Mouse (Mus musculus): ENCODE data around the gene Nup98. TPM values are rescaled to one million over a fixed set of nuclear protein-coding genes. Genes with fewer than 3 reads are reported as not detected.
A peak's percentile ranks its signal among the peaks of the same experiment; 100 is the strongest.

Nup98 gene
- polyA plus RNA-seq, 1 experiment from 2014 or later, result 49.7 TPM

- Histone ChIP-seq H3K36me3 (peaks cover 92% of the 10 kb centered on the region), H3K27me3 (ENCODE audit: low read depth, poor library complexity, severe bottlenecking) (no peaks in the 10 kb centered on the region), H3K4me1 (no peaks in the 10 kb centered on the region), H3K9me3 (replicated peaks) (no peaks in the 10 kb centered on the region), H3K27ac (no peak overlapping the region), H3K4me3 (no peak overlapping the region)
- DNase-seq (ENCODE audit: low spot score), result no peak
Observed at GRCm38 (mm10) chr7:102170300-102170699, 39.7 kb downstream of the Nup98 start.

- Histone ChIP-seq H3K27me3 (ENCODE audit: low read depth, poor library complexity, severe bottlenecking) (no peaks in the 10 kb centered on the region), H3K9me3 (replicated peaks) (no peaks in the 10 kb centered on the region), H3K27ac (no peak overlapping the region), H3K36me3 (peaks cover 96% of the 10 kb centered on the region), H3K4me3 (no peak overlapping the region), H3K4me1 (no peaks in the 10 kb centered on the region)
- WGBS, result 97% methylated on average over 5 of the region's 5 CpGs
- DNase-seq (ENCODE audit: low spot score), result no peak
Observed at GRCm38 (mm10) chr7:102153691-102154090, 56.3 kb downstream of the Nup98 start.

- H3K27me3 ChIP-seq (ENCODE audit: low read depth, poor library complexity, severe bottlenecking), result no peaks in the 10 kb centered on the region
- 96% methylated on average over 5 of the region's 5 CpGs for WGBS
- no peak for DNase-seq (ENCODE audit: low spot score)
- H3K4me3 ChIP-seq, result no peak overlapping the region
- no peak overlapping the region for H3K27ac ChIP-seq
- no peaks in the 10 kb centered on the region for H3K4me1 ChIP-seq
- H3K9me3 ChIP-seq (replicated peaks), result no peaks in the 10 kb centered on the region
- H3K36me3 ChIP-seq, result peaks cover 96% of the 10 kb centered on the region
Observed at GRCm38 (mm10) chr7:102137898-102138297, 72.1 kb downstream of the Nup98 start.

- no peaks in the 10 kb centered on the region for H3K9me3 ChIP-seq (replicated peaks)
- no peak overlapping the region for H3K4me3 ChIP-seq
- no peak overlapping the region for H3K27ac ChIP-seq
- no peaks in the 10 kb centered on the region for H3K4me1 ChIP-seq
- WGBS, result 87% methylated on average over 1 of the region's 1 CpGs
- no peaks in the 10 kb centered on the region for H3K27me3 ChIP-seq (ENCODE audit: low read depth, poor library complexity, severe bottlenecking)
- DNase-seq (ENCODE audit: low spot score), result peak; percentile 59
- peaks cover 98% of the 10 kb centered on the region for H3K36me3 ChIP-seq
Observed at GRCm38 (mm10) chr7:102137464-102137863, 72.5 kb downstream of the Nup98 start.

- Histone ChIP-seq H3K27ac (no peak overlapping the region), H3K36me3 (peaks cover 96% of the 10 kb centered on the region), H3K4me3 (no peak overlapping the region), H3K27me3 (ENCODE audit: low read depth, poor library complexity, severe bottlenecking) (no peaks in the 10 kb centered on the region), H3K4me1 (no peaks in the 10 kb centered on the region), H3K9me3 (replicated peaks) (no peaks in the 10 kb centered on the region)
- no peak for DNase-seq (ENCODE audit: low spot score)
- WGBS, result 89% methylated on average over 4 of the region's 4 CpGs
Observed at GRCm38 (mm10) chr7:102132395-102132794, 77.6 kb downstream of the Nup98 start.

GRCm38 (mm10) chr7:102120326-102120725, 89.7 kb downstream of the Nup98 start:
- peaks cover 72% of the 10 kb centered on the region for H3K36me3 ChIP-seq
- no peaks in the 10 kb centered on the region for H3K4me1 ChIP-seq
- H3K27ac ChIP-seq, result no peak overlapping the region
- no peaks in the 10 kb centered on the region for H3K9me3 ChIP-seq (replicated peaks)
- no peak overlapping the region for H3K4me3 ChIP-seq
- DNase-seq (ENCODE audit: low spot score), result no peak
- no peaks in the 10 kb centered on the region for H3K27me3 ChIP-seq (ENCODE audit: low read depth, poor library complexity, severe bottlenecking)
- 96% methylated on average over 10 of the region's 10 CpGs for WGBS

- no peaks in the 10 kb centered on the region for H3K4me1 ChIP-seq
Observed at GRCm38 (mm10) chr7:102117382-102117781, 92.6 kb downstream of the Nup98 start.

GRCm38 (mm10) chr7:102116579-102117331, 93.2 kb downstream of the Nup98 start, which contains the start of gene Chrna10:
Gene Chrna10 (minus strand): TSS chr7:102116828.
- H3K4me1 ChIP-seq, result no peaks in the 10 kb centered on the region
- no peak within 1 kb of the TSS for H3K27ac ChIP-seq
- DNase-seq (ENCODE audit: low spot score), result no peak
- no peaks in the 10 kb centered on the region for H3K27me3 ChIP-seq (ENCODE audit: low read depth, poor library complexity, severe bottlenecking)
- H3K36me3 ChIP-seq, result peaks cover 37% of the 10 kb centered on the region
- H3K9me3 ChIP-seq (replicated peaks), result no peaks in the 10 kb centered on the region
- WGBS, result 55% methylated on average over 7 of the region's 7 CpGs
- H3K4me3 ChIP-seq, result no peak within 1 kb of the TSS

More at GRCm38 (mm10) chr7:102117382-102117781, 92.6 kb downstream of the Nup98 start:
- no peak overlapping the region for H3K27ac ChIP-seq
- H3K36me3 ChIP-seq, result peaks cover 43% of the 10 kb centered on the region
- 77% methylated on average over 6 of the region's 6 CpGs for WGBS
- no peaks in the 10 kb centered on the region for H3K27me3 ChIP-seq (ENCODE audit: low read depth, poor library complexity, severe bottlenecking)
- no peaks in the 10 kb centered on the region for H3K9me3 ChIP-seq (replicated peaks)
- DNase-seq (ENCODE audit: low spot score), result no peak
- H3K4me3 ChIP-seq, result no peak overlapping the region

GRCm38 (mm10) chr7:102113151-102113729, 96.7 kb downstream of the Nup98 start:
- Histone ChIP-seq H3K27ac (no peak overlapping the region), H3K9me3 (replicated peaks) (no peaks in the 10 kb centered on the region), H3K4me3 (no peak overlapping the region), H3K36me3 (peaks cover 3% of the 10 kb centered on the region), H3K27me3 (ENCODE audit: low read depth, poor library complexity, severe bottlenecking) (0 out of 2 replicates have a peak, but pooled peaks cover 3% of the 10 kb centered on the region), H3K4me1 (no peaks in the 10 kb centered on the region)
- no peak for DNase-seq (ENCODE audit: low spot score)
- WGBS, result 80% methylated on average over 45 of the region's 45 CpGs

GRCm38 (mm10) chr7:102109746-102110145, 100.2 kb downstream of the Nup98 start:
- Histone ChIP-seq H3K9me3 (replicated peaks) (no peaks in the 10 kb centered on the region), H3K4me1 (peaks cover 12% of the 10 kb centered on the region), H3K4me3 (no peak overlapping the region), H3K36me3 (no peaks in the 10 kb centered on the region), H3K27ac (no peak overlapping the region), H3K27me3 (ENCODE audit: low read depth, poor library complexity, severe bottlenecking) (0 out of 2 replicates have a peak, but pooled peaks cover 21% of the 10 kb centered on the region)
- no peak for DNase-seq (ENCODE audit: low spot score)
- WGBS, result 93% methylated on average over 4 of the region's 4 CpGs

- H3K27me3 ChIP-seq (ENCODE audit: low read depth, poor library complexity, severe bottlenecking), result 0 out of 2 replicates have a peak, but pooled peaks cover 21% of the 10 kb centered on the region
- no peak within 1 kb of the TSS for H3K27ac ChIP-seq
- no peak for DNase-seq (ENCODE audit: low spot score)
- H3K9me3 ChIP-seq (replicated peaks), result no peaks in the 10 kb centered on the region
- H3K4me1 ChIP-seq, result peaks cover 12% of the 10 kb centered on the region
- 82% methylated on average over 7 of the region's 7 CpGs for WGBS
- no peaks in the 10 kb centered on the region for H3K36me3 ChIP-seq
- no peak within 1 kb of the TSS for H3K4me3 ChIP-seq
Observed at GRCm38 (mm10) chr7:102109171-102109570, 100.8 kb downstream of the Nup98 start, which contains the start of gene Art5. Gene Art5 (minus strand): TSS chr7:102109489.

- Histone ChIP-seq H3K9me3 (replicated peaks) (no peaks in the 10 kb centered on the region), H3K27ac (no peak overlapping the region), H3K4me1 (peaks cover 12% of the 10 kb centered on the region), H3K4me3 (no peak overlapping the region), H3K27me3 (ENCODE audit: low read depth, poor library complexity, severe bottlenecking) (0 out of 2 replicates have a peak, but pooled peaks cover 21% of the 10 kb centered on the region), H3K36me3 (no peaks in the 10 kb centered on the region)
- DNase-seq (ENCODE audit: low spot score), result no peak
- WGBS, result 87% methylated on average over 1 of the region's 1 CpGs
Observed at GRCm38 (mm10) chr7:102108206-102108605, 101.8 kb downstream of the Nup98 start.

- peak overlapping the region; percentile 49 for H3K4me3 ChIP-seq
- H3K27me3 ChIP-seq (ENCODE audit: low read depth, poor library complexity, severe bottlenecking), result 0 out of 2 replicates have a peak, but pooled peaks cover 21% of the 10 kb centered on the region
- no peaks in the 10 kb centered on the region for H3K36me3 ChIP-seq
- H3K4me1 ChIP-seq, result peaks cover 26% of the 10 kb centered on the region
- DNase-seq (ENCODE audit: low spot score), result peak; percentile 58
- H3K27ac ChIP-seq, result peak overlapping the region; percentile 78
- 14% methylated on average over 23 of the region's 23 CpGs for WGBS
- H3K9me3 ChIP-seq (replicated peaks), result no peaks in the 10 kb centered on the region
Observed at GRCm38 (mm10) chr7:102106700-102107141, 103.3 kb downstream of the Nup98 start.
